8 mouse cellular contexts compared by ENCODE assay signal in genomic region chr2:75244311-75245033, GRCm38 (mm10).
A peak's percentile ranks its signal among the peaks of the same experiment; 100 is the strongest.
DNase-seq lines count a peak whose midpoint lies in the region; ATAC-seq lines count a peak whose summit lies in the region.

No protein-coding gene starts in this region.

- no peaks in the 10 kb centered on the region for H3K9me3 ChIP-seq in heart, embryonic 15.5 days (replicated peaks)
- no peaks in the 10 kb centered on the region for H3K9me3 ChIP-seq in midbrain, embryonic 12.5 days
- no peaks in the 10 kb centered on the region for H3K9me3 ChIP-seq in midbrain, embryonic 11.5 days (ENCODE audit: control insufficient read depth, low read length)
- H3K9me3 ChIP-seq in hindbrain, embryonic 15.5 days, result no peaks in the 10 kb centered on the region
- H3K9me3 ChIP-seq in neural tube, embryonic 13.5 days, result no peaks in the 10 kb centered on the region

- no peak for ATAC-seq in heart, embryonic 15.5 days (replicated peaks; ENCODE audit: insufficient number of reproducible peaks, insufficient read depth, low FRiP score, low read depth)
- no peak for ATAC-seq in midbrain, embryonic 12.5 days (ENCODE audit: low FRiP score, low read depth)
- no peak for ATAC-seq in midbrain, embryonic 11.5 days (ENCODE audit: low FRiP score)
- ATAC-seq in hindbrain, embryonic 15.5 days (ENCODE audit: low FRiP score, low read depth), result peak; percentile 70
- peak; percentile 74 for ATAC-seq in neural tube, embryonic 13.5 days (ENCODE audit: low read depth)

- no peaks in the 10 kb centered on the region for H3K27me3 ChIP-seq in heart, embryonic 15.5 days
- no peaks in the 10 kb centered on the region for H3K27me3 ChIP-seq in midbrain, embryonic 12.5 days
- no peaks in the 10 kb centered on the region for H3K27me3 ChIP-seq in midbrain, embryonic 11.5 days (ENCODE audit: control insufficient read depth, insufficient read depth, low read length)
- no peaks in the 10 kb centered on the region for H3K27me3 ChIP-seq in hindbrain, embryonic 15.5 days
- H3K27me3 ChIP-seq in neural tube, embryonic 13.5 days, result no peaks in the 10 kb centered on the region; the same call in 1 of the 2 replicates

- no peak overlapping the region for H3K4me3 ChIP-seq in heart, embryonic 15.5 days
- no peak overlapping the region for H3K4me3 ChIP-seq in midbrain, embryonic 12.5 days
- no peak overlapping the region for H3K4me3 ChIP-seq in midbrain, embryonic 11.5 days (ENCODE audit: low read depth, low read length)
- no peak overlapping the region for H3K4me3 ChIP-seq in hindbrain, embryonic 15.5 days
- H3K4me3 ChIP-seq in neural tube, embryonic 13.5 days, result no peak overlapping the region

- H3K27ac ChIP-seq in heart, embryonic 15.5 days, result peak overlapping the region; percentile 2; the same call in 1 of the 2 replicates
- H3K27ac ChIP-seq in midbrain, embryonic 12.5 days (replicated peaks), result 0 out of 2 replicates have a peak overlapping the region, but pooled peaks have one; percentile 15
- no peak overlapping the region for H3K27ac ChIP-seq in midbrain, embryonic 11.5 days (ENCODE audit: low read depth, low read length)
- peak overlapping the region; percentile 54 for H3K27ac ChIP-seq in hindbrain, embryonic 15.5 days (replicated peaks)
- peak overlapping the region; percentile 90 for H3K27ac ChIP-seq in neural tube, embryonic 13.5 days (replicated peaks)

- no peak overlapping the region for H3K9ac ChIP-seq in heart, embryonic 15.5 days
- no peak overlapping the region for H3K9ac ChIP-seq in midbrain, embryonic 12.5 days (replicated peaks)
- no peak overlapping the region for H3K9ac ChIP-seq in midbrain, embryonic 11.5 days (ENCODE audit: low read length)
- H3K9ac ChIP-seq in hindbrain, embryonic 15.5 days, result no peak overlapping the region
- peak overlapping the region; percentile 63 for H3K9ac ChIP-seq in neural tube, embryonic 13.5 days

- no peaks in the 10 kb centered on the region for H3K36me3 ChIP-seq in heart, embryonic 15.5 days
- no peaks in the 10 kb centered on the region for H3K36me3 ChIP-seq in midbrain, embryonic 12.5 days
- no peaks in the 10 kb centered on the region for H3K36me3 ChIP-seq in midbrain, embryonic 11.5 days (ENCODE audit: control insufficient read depth, insufficient read depth, low read length)
- H3K36me3 ChIP-seq in hindbrain, embryonic 15.5 days, result no peaks in the 10 kb centered on the region
- no peaks in the 10 kb centered on the region for H3K36me3 ChIP-seq in neural tube, embryonic 13.5 days

- WGBS in heart, embryonic 15.5 days, result 58% methylated on average over 17 of the region's 17 CpGs
- 61% methylated on average over 17 of the region's 17 CpGs for WGBS in midbrain, embryonic 12.5 days
- WGBS in midbrain, embryonic 11.5 days, result 67% methylated on average over 17 of the region's 17 CpGs
- 27% methylated on average over 17 of the region's 17 CpGs for WGBS in hindbrain, embryonic 15.5 days
- WGBS in neural tube, embryonic 13.5 days, result 10% methylated on average over 17 of the region's 17 CpGs

- H3K4me1 ChIP-seq in heart, embryonic 15.5 days (replicated peaks), result 0 out of 2 replicates have a peak, but pooled peaks cover 4% of the 10 kb centered on the region
- peaks cover 19% of the 10 kb centered on the region for H3K4me1 ChIP-seq in midbrain, embryonic 12.5 days
- H3K4me1 ChIP-seq in midbrain, embryonic 11.5 days (ENCODE audit: control insufficient read depth, insufficient read depth, low read length), result no peaks in the 10 kb centered on the region
- peaks cover 29% of the 10 kb centered on the region for H3K4me1 ChIP-seq in hindbrain, embryonic 15.5 days (replicated peaks)
- H3K4me1 ChIP-seq in neural tube, embryonic 13.5 days (replicated peaks), result peaks cover 42% of the 10 kb centered on the region

- intact Hi-C loops in heart, postnatal 10 days (cut with DNase I), result loop anchor here (2.0 kb wide), 1 partner anchor 66 kb away; no protein-coding TSS in a partner anchor

- no peak for DNase-seq in heart, postnatal 10 days
- no peak for DNase-seq in midbrain, embryonic 11.5 days (ENCODE audit: low spot score, missing footprints)
- no peak for DNase-seq in ovary, postnatal 10 days (ENCODE audit: low spot score)
- no peak for DNase-seq in cerebellum, postnatal 36 days

- H3K4me2 ChIP-seq in heart, embryonic 15.5 days, result no peak overlapping the region; the same call in 1 of the 2 replicates
- no peak overlapping the region for H3K4me2 ChIP-seq in midbrain, embryonic 12.5 days (replicated peaks)
- H3K4me2 ChIP-seq in midbrain, embryonic 11.5 days, result no peak overlapping the region
- no peak overlapping the region for H3K4me2 ChIP-seq in hindbrain, embryonic 15.5 days
- H3K4me2 ChIP-seq in neural tube, embryonic 13.5 days, result peak overlapping the region; percentile 36

Comparison
In these comparisons a context has a peak if more than half of its experiments do, and no peak if none do; other contexts are left out.
1. ATAC-seq: peak in hindbrain, embryonic 15.5 days (single experiment) and neural tube, embryonic 13.5 days (single experiment); none in heart, embryonic 15.5 days (single experiment), midbrain, embryonic 12.5 days (single experiment) and midbrain, embryonic 11.5 days (single experiment).